Mouse (Mus musculus): ENCODE results near the gene Paqr8. TPM values are rescaled to one million over a fixed set of nuclear protein-coding genes. Genes with fewer than 3 reads are reported as not detected.

The Paqr8 gene
- polyA plus RNA-seq, 1 experiment from 2014 or later = 4.1 TPM

GRCm38 (mm10) chr1:20974341-20975135 lies 84.1 kb downstream of the Paqr8 start:
- H3K4me3 ChIP-seq = no peak overlapping the region
- no peak for ATAC-seq (ENCODE audit: insufficient number of reproducible peaks, low FRiP score)
- no peaks in the 10 kb centered on the region for H3K27me3 ChIP-seq (replicated peaks)

GRCm38 (mm10) chr1:20980553-20980952 lies 90.1 kb downstream of the Paqr8 start:
- no peak for ATAC-seq (ENCODE audit: insufficient number of reproducible peaks, low FRiP score)
- Histone ChIP-seq H3K4me2 (no peak overlapping the region), H3K27me3 (replicated peaks) (no peaks in the 10 kb centered on the region), H3K4me3 (no peak overlapping the region), H3K27ac (ENCODE audit: poor library complexity, severe bottlenecking) (no peak overlapping the region), H3K9ac (no peak overlapping the region), H3K9me3 (replicated peaks) (no peaks in the 10 kb centered on the region), H3K36me3 (no peaks in the 10 kb centered on the region), H3K4me1 (replicated peaks) (no peaks in the 10 kb centered on the region)
- WGBS = 53% methylated on average over 1 of the region's 1 CpGs

More at GRCm38 (mm10) chr1:20974341-20975135, 84.1 kb downstream of the Paqr8 start:
- Histone ChIP-seq H3K9me3 (replicated peaks) (no peaks in the 10 kb centered on the region), H3K4me1 (replicated peaks) (no peaks in the 10 kb centered on the region), H3K36me3 (no peaks in the 10 kb centered on the region), H3K9ac (no peak overlapping the region), H3K27ac (ENCODE audit: poor library complexity, severe bottlenecking) (no peak overlapping the region), H3K4me2 (no peak overlapping the region)
- WGBS = 71% methylated on average over 9 of the region's 9 CpGs

- Histone ChIP-seq H3K4me3 (no peak overlapping the region), H3K36me3 (no peaks in the 10 kb centered on the region), H3K4me1 (replicated peaks) (no peaks in the 10 kb centered on the region), H3K27me3 (replicated peaks) (no peaks in the 10 kb centered on the region), H3K4me2 (no peak overlapping the region), H3K27ac (ENCODE audit: poor library complexity, severe bottlenecking) (no peak overlapping the region), H3K9ac (no peak overlapping the region), H3K9me3 (replicated peaks) (no peaks in the 10 kb centered on the region)
- ATAC-seq (ENCODE audit: insufficient number of reproducible peaks, low FRiP score) = no peak
- WGBS = 82% methylated on average over 6 of the region's 6 CpGs
Observed at GRCm38 (mm10) chr1:20981764-20982163, 91.4 kb downstream of the Paqr8 start.

GRCm38 (mm10) chr1:20984103-20984502 lies 93.7 kb downstream of the Paqr8 start:
- Histone ChIP-seq H3K4me2 (no peak overlapping the region), H3K4me1 (replicated peaks) (no peaks in the 10 kb centered on the region), H3K27ac (ENCODE audit: poor library complexity, severe bottlenecking) (no peak overlapping the region), H3K27me3 (replicated peaks) (no peaks in the 10 kb centered on the region), H3K9ac (no peak overlapping the region), H3K36me3 (no peaks in the 10 kb centered on the region), H3K9me3 (replicated peaks) (no peaks in the 10 kb centered on the region), H3K4me3 (no peak overlapping the region)
- 67% methylated on average over 2 of the region's 2 CpGs for WGBS
- ATAC-seq (ENCODE audit: insufficient number of reproducible peaks, low FRiP score) = no peak

GRCm38 (mm10) chr1:20984582-20984981 lies 94.2 kb downstream of the Paqr8 start:
- ATAC-seq (ENCODE audit: insufficient number of reproducible peaks, low FRiP score) = no peak
- Histone ChIP-seq H3K36me3 (no peaks in the 10 kb centered on the region), H3K27ac (ENCODE audit: poor library complexity, severe bottlenecking) (no peak overlapping the region), H3K9me3 (replicated peaks) (no peaks in the 10 kb centered on the region), H3K4me1 (replicated peaks) (no peaks in the 10 kb centered on the region), H3K4me2 (no peak overlapping the region), H3K9ac (no peak overlapping the region), H3K4me3 (no peak overlapping the region), H3K27me3 (replicated peaks) (no peaks in the 10 kb centered on the region)
- 65% methylated on average over 4 of the region's 4 CpGs for WGBS

- no peaks in the 10 kb centered on the region for H3K4me1 ChIP-seq (replicated peaks)
- H3K27ac ChIP-seq (ENCODE audit: poor library complexity, severe bottlenecking) = no peak overlapping the region
- ATAC-seq (ENCODE audit: insufficient number of reproducible peaks, low FRiP score) = no peak
- H3K4me2 ChIP-seq = no peak overlapping the region
- no peak overlapping the region for H3K4me3 ChIP-seq
- no peaks in the 10 kb centered on the region for H3K9me3 ChIP-seq (replicated peaks)
- H3K27me3 ChIP-seq (replicated peaks) = no peaks in the 10 kb centered on the region
- no peak overlapping the region for H3K9ac ChIP-seq
- H3K36me3 ChIP-seq = no peaks in the 10 kb centered on the region
- WGBS = 58% methylated on average over 10 of the region's 10 CpGs
Observed at GRCm38 (mm10) chr1:20986378-20987056, 96.1 kb downstream of the Paqr8 start.

Other genes starting within 250 kb of the Paqr8 start
- not detected in 2 replicates for gene Il17a, start 159.7 kb upstream of the Paqr8 start, polyA plus RNA-seq (2016; fragmentation: Nextera tagmentation; extraction: Ambion mirVana)
- gene Il17f, start 100.0 kb upstream of the Paqr8 start, polyA plus RNA-seq (2016; fragmentation: Nextera tagmentation; extraction: Ambion mirVana) = 0.15 TPM in 1 of 2 replicates, not detected in the other
- gene Mcm3, start 70.3 kb upstream of the Paqr8 start, polyA plus RNA-seq (2016; fragmentation: Nextera tagmentation; extraction: Ambion mirVana) = 114 and 116 TPM in 2 replicates
- 0.99 and 1.1 TPM in 2 replicates for gene Efhc1, start 61.0 kb downstream of the Paqr8 start, polyA plus RNA-seq (2016; fragmentation: Nextera tagmentation; extraction: Ambion mirVana)
- 5.5 and 5.8 TPM in 2 replicates for gene Tram2, start 188.6 kb downstream of the Paqr8 start, polyA plus RNA-seq (2016; fragmentation: Nextera tagmentation; extraction: Ambion mirVana)